Mouse (Mus musculus) kidney, adult 2 months (tissue): ENCODE data around the gene Klhdc4.

ENCODE experiments used
- CTCF ChIP-seq: fragments of 200-500 bp; conservative IDR thresholded peaks from 2 replicates; pipeline ENCODE4 v1.5.1; 2011; ENCODE audit warnings: low read depth, mild to moderate bottlenecking, control low read depth, low read length, moderate library complexity, mixed read lengths; ENCODE audit not compliant: insufficient read depth, insufficient read length
- POLR2A ChIP-seq: fragments of 200-500 bp; IDR thresholded peaks from one replicate; pipeline ENCODE4 v1.6.1; 2011; ENCODE audit warnings: low read depth, low read length, control low read depth

- TF ChIP-seq CTCF (no peak), POLR2A (no peak)
Observed at GRCm38 (mm10) chr8:121821320-121821719, 8.0 kb downstream of the Klhdc4 start.
